Mouse (Mus musculus) spleen, adult 2 months (tissue): Measurements from ENCODE around the gene Limd1. TPM values are rescaled to one million over a fixed set of nuclear protein-coding genes. Genes with fewer than 3 reads are reported as not detected.
A peak's percentile ranks its signal among the peaks of the same experiment; 100 is the strongest.

Experiments used
- DNase-seq, 2 experiments: peaks; one replicate each; pipeline versions ENCODE4 v3.0.0 to v3.0.0-alpha.2; 2012 to 2021; ENCODE audit warnings: low spot score in 2 of 2, low read depth in 1 of 2
- H3K27ac ChIP-seq: fragments of 200-500 bp; 2 replicates; pipeline ENCODE4 v1.5.1; 2012; ENCODE audit warnings: low read length, inconsistent platforms; ENCODE audit not compliant: insufficient read depth
- H3K27me3 ChIP-seq: fragments of 200-500 bp; 2 replicates; pipeline ENCODE4 v1.6.1; 2012; ENCODE audit warnings: mild to moderate bottlenecking, moderate library complexity, low read length, inconsistent platforms; ENCODE audit not compliant: control insufficient read depth, insufficient read depth
- H3K36me3 ChIP-seq: fragments of 200-500 bp; 2 replicates; pipeline ENCODE4 v1.6.1; 2012; ENCODE audit warnings: mild to moderate bottlenecking, low read length, inconsistent platforms; ENCODE audit not compliant: control insufficient read depth, insufficient read depth
- H3K4me1 ChIP-seq: fragments of 200-500 bp; 2 replicates; pipeline ENCODE4 v1.6.1; 2011; ENCODE audit warnings: inconsistent platforms; ENCODE audit not compliant: control insufficient read depth, insufficient read depth, insufficient read length
- H3K4me3 ChIP-seq: fragments of 200-500 bp; 2 replicates; pipeline ENCODE4 v1.5.1; 2011; ENCODE audit warnings: mild to moderate bottlenecking, inconsistent platforms; ENCODE audit not compliant: insufficient read depth, insufficient read length; ENCODE audit errors: extremely low read depth
- CTCF ChIP-seq: fragments of 200-500 bp; IDR thresholded peaks from 2 replicates; pipeline ENCODE4 v1.5.1; 2011; ENCODE audit warnings: mild to moderate bottlenecking, inconsistent platforms; ENCODE audit not compliant: insufficient read depth, insufficient read length, insufficient replicate concordance; ENCODE audit errors: extremely low read depth
- POLR2A ChIP-seq: fragments of 200-500 bp; IDR thresholded peaks from 2 replicates; pipeline ENCODE4 v1.6.1; 2011; ENCODE audit warnings: low read depth, low read length, inconsistent platforms
- WGBS: fragments of 180-500 bp; shearing (Covaris S2); methylation state at CpG from one replicate; pipeline ENCODE4 v1.1.7; 2018; 5-methylcytosine and 5-hydroxymethylcytosine counted together
- polyA plus RNA-seq: library from polyadenylated mRNA; depleted of rRNA; stranded (reverse); fragments of >200 nt; gene quantifications from 2 replicates; pipeline ENCODE4 v1.2.3, GENCODE M21; 2012

The Limd1 gene
- polyA plus RNA-seq, 1 experiment: 45.1 TPM

DNA sequence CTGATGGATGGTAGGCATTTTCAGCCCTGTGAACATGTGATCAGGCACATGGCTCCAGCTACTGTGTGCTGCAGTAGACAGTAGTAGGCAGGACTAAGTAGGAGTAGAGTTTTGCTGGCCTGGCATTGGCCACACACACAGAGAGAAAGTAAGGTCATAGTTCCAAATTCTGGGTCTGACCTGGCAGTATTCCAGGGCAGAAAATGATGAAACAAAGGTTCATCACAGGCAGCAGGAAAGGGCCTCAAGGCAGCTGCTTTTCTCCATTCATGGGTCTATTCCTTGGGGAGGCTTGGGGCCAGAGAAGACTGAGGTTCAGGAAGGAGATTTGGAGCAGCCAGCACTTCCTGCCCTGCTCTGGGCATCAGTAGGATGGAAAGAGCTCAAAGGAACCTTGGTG, 5.1 kb upstream of the Limd1 start:
- Histone ChIP-seq H3K27me3 (no peaks in the 10 kb centered on the region), H3K4me1 (peaks cover 5% of the 10 kb centered on the region; the same call in 1 of the 2 replicates), H3K4me3 (no peak overlapping the region), H3K27ac (no peak overlapping the region), H3K36me3 (no peaks in the 10 kb centered on the region)
- no peak for DNase-seq
- TF ChIP-seq POLR2A (no peak), CTCF (no peak)

DNA sequence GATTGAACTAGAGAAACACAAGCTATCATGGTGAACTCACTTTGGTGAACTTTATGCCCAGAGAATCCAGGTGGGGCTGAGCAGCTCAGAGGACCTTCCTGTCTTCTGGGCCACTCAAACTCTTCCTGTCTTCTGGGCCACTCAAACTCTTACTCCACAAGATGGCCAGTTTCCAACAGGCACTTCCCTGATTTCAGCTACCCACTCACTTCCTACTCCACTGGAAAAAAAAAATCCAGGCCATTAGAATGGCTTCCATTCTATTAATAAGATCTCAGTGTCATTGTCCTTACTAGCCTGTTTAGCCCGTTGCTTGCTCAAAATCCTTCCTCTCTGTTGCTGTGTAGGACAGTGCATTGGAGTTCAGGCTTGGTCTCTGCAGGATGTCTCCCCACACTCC, 2.9 kb upstream of the Limd1 start:
- no peak overlapping the region for H3K27ac ChIP-seq
- WGBS: 83% methylated on average over 1 of the region's 1 CpGs
- no peaks in the 10 kb centered on the region for H3K27me3 ChIP-seq
- no peaks in the 10 kb centered on the region for H3K36me3 ChIP-seq
- H3K4me1 ChIP-seq: peaks cover 12% of the 10 kb centered on the region; the same call in 1 of the 2 replicates
- no peak for TF ChIP-seq POLR2A
- TF ChIP-seq CTCF: no peak
- no peak overlapping the region for H3K4me3 ChIP-seq
- DNase-seq: no peak

DNA sequence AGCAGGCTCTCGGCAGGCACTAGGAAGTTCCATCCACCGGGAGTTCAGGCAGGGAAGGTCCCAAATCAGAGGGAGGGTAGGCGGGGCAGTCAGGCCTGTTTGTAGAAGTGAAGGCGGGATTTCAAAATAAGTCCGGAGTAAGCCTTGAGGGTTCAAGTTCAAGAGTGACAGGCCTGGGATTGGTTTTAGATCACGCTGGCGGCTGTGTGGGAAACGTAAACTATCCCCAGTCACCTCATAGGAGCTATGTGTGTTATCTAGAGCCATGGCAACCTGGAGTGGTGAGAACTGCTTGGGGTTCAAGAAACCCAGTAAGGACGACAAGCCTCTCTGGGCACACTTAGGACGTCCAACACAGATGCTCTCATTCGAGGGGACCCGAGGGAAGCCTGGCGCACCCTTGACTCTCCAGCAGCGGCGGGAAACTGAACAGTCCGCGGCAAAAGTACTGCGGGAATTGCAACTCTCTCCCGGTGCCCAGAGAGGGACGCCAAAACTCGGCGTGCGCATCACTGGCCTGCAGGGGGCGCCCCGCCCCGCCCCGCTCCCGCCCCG, 398 bp upstream of the Limd1 start:
- peak in 1 of 2 experiments; percentile 33 for DNase-seq
- Histone ChIP-seq H3K27me3 (no peaks in the 10 kb centered on the region), H3K27ac (peak overlapping the region; percentile 22; the same call in 1 of the 2 replicates), H3K4me1 (peaks cover 23% of the 10 kb centered on the region), H3K36me3 (0 out of 2 replicates have a peak, but pooled peaks cover 2% of the 10 kb centered on the region), H3K4me3 (peak overlapping the region; percentile 38)
- 13% methylated on average over 23 of the region's 29 CpGs for WGBS
- TF ChIP-seq CTCF: peak; percentile 60; the same call in 1 of the 2 replicates
- TF ChIP-seq POLR2A: no peak

DNA sequence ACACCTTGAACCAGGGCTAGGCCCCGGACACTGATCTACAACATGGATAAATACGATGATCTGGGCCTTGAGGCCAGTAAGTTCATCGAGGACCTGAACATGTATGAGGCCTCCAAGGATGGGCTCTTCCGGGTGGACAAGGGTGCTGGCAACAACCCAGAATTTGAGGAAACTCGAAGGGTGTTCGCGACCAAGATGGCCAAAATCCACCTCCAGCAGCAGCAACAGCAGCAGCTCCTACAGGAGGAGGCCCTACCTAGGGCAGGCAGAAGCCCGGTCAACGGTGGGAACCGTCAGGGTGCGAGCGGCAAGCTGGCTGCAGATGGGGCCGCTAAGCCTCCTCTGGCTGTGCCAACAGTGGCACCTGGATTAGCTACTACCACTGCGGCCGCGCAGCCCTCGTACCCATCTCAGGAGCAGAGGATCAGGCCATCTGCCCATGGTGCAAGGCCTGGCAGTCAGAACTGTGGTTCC, 727 bp downstream of the Limd1 start:
- Histone ChIP-seq H3K27ac (peak overlapping the region; percentile 92), H3K27me3 (no peaks in the 10 kb centered on the region), H3K4me3 (peak overlapping the region; percentile 83), H3K36me3 (peaks cover 6% of the 10 kb centered on the region; the same call in 1 of the 2 replicates), H3K4me1 (peaks cover 26% of the 10 kb centered on the region)
- no peak for TF ChIP-seq POLR2A
- no peak for TF ChIP-seq CTCF
- no peak for DNase-seq
- WGBS: 34% methylated on average over 17 of the region's 17 CpGs

DNA sequence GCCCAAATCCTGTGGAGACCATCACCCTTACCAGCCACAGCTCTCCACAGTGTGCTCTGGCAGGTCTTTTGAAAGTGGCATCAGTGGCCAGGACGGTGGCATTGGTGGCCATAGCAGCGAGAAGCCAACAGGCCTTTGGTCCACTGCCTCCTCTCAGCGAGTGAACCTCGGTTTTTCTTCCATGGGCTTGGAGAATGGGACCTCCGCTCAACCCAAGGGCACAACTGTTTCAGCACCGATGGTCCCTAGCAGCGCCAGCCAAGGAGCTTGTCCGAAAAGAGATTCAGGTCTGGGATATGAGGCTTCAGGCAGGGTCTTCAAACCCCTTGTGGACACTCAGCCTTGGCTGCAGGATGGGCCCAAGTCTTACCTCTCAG, 1.4 kb downstream of the Limd1 start:
- peaks cover 9% of the 10 kb centered on the region for H3K36me3 ChIP-seq
- no peaks in the 10 kb centered on the region for H3K27me3 ChIP-seq
- 87% methylated on average over 8 of the region's 8 CpGs for WGBS
- TF ChIP-seq POLR2A (no peak), CTCF (no peak)
- DNase-seq: no peak
- H3K27ac ChIP-seq: peak overlapping the region; percentile 92
- H3K4me3 ChIP-seq: peak overlapping the region; percentile 83
- peaks cover 26% of the 10 kb centered on the region for H3K4me1 ChIP-seq

DNA sequence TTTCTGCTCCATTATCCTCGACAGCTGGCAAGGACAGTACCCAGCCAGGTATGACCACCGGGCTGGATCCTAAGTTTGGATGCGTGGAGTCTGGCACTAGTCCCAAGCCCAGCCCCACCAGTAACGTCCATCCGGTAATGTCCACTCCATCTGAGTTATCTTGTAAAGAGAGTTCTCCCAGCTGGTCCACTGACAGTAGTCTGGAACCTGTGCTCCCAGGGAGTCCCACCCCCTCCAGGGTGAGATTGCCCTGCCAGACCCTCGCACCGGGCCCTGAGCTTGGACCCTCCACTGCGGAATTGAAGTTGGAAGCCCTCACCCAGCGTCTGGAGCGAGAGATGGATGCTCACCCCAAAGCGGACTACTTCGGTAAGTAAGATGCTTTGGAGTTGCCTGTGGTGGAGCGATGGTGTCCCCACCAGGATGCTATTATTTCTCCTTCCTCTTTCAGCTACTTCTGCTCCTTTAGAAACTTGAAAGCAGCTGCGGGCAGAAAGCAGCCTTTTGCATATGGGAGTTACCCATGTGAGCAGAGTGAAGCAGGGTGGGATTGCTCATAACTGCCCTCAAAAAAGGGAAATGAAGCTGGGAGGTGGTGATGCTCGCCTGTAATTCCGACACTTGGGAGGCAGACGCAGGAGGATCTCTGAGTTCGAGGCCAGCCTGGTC, 1.9 kb downstream of the Limd1 start:
- Histone ChIP-seq H3K36me3 (peaks cover 10% of the 10 kb centered on the region), H3K27ac (peak overlapping the region; percentile 92), H3K27me3 (no peaks in the 10 kb centered on the region), H3K4me1 (peaks cover 26% of the 10 kb centered on the region), H3K4me3 (peak overlapping the region; percentile 83)
- WGBS: 39% methylated on average over 18 of the region's 18 CpGs
- TF ChIP-seq POLR2A: no peak; the same call in 1 of the 2 replicates
- no peak for TF ChIP-seq CTCF
- peak; percentile 60 to 82 for DNase-seq

DNA sequence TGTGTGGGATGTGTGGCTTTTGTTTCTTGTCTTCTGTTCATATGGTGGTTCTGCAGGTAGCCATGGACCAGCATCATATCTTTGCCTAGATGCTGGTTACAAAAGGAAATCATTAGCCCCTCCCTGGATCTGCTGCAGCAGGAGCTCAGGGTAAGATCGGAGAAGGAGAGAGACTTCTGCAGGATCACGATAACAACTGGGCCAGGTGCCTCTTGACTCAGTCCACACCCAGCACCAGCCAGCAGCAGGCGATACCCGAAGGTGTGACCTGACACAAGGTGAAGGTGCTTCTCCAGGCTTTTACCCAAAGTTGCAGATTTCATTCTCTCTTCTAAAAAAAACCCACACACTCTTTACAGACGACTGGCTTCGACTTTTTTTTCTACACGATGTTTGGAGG, 2.6 kb downstream of the Limd1 start:
- Histone ChIP-seq H3K27ac (peak overlapping the region; percentile 36), H3K4me3 (peak overlapping the region; percentile 83), H3K4me1 (peaks cover 30% of the 10 kb centered on the region), H3K36me3 (peaks cover 10% of the 10 kb centered on the region), H3K27me3 (no peaks in the 10 kb centered on the region)
- DNase-seq: no peak
- WGBS: 37% methylated on average over 7 of the region's 7 CpGs
- no peak for TF ChIP-seq CTCF
- TF ChIP-seq POLR2A: no peak
